Mouse (Mus musculus) midbrain, postnatal 0 days (tissue): ENCODE measurements at regions not wholly inside any gene's neighbourhood (a gene's known extent, or its start where the extent isn't known, plus 50 kb on each side); places are given as distances from the start of the nearest gene placed in this dataset.

Source experiments
- ATAC-seq: fragments of 200-750 bp; cut with Nextera tagmentation; 2 replicates; pipeline ENCODE4 v1.8.0; 2017; ENCODE audit warnings: moderate number of reproducible peaks, mild to moderate bottlenecking, moderate TSS enrichment, moderate library complexity; ENCODE audit not compliant: low FRiP score
- DNase-seq: peaks from one replicate; pipeline ENCODE4 v3.0.0-alpha.2; 2015; ENCODE audit warnings: low spot score
- H3K27ac ChIP-seq: fragments of 300-500 bp; sonication (generic); 2 replicates; pipeline ENCODE4 v1.5.1; 2014; ENCODE audit warnings: low read depth, mild to moderate bottlenecking, low read length, mixed read lengths
- H3K27me3 ChIP-seq: fragments of 300-500 bp; sonication (generic); 2 replicates; pipeline ENCODE4 v1.6.1; 2014; ENCODE audit warnings: low read length, control low read depth, mixed read lengths; ENCODE audit not compliant: insufficient read depth
- H3K36me3 ChIP-seq: fragments of 300-500 bp; sonication (generic); 2 replicates; pipeline ENCODE4 v1.6.1; 2014; ENCODE audit warnings: low read length, control low read depth, mixed read lengths; ENCODE audit not compliant: insufficient read depth
- H3K4me1 ChIP-seq: fragments of 300-500 bp; sonication (generic); 2 replicates; pipeline ENCODE4 v1.6.1; 2014; ENCODE audit warnings: mild to moderate bottlenecking, control low read depth, antibody characterized with exemption, low read length, mixed read lengths; ENCODE audit not compliant: insufficient read depth
- H3K4me2 ChIP-seq: fragments of 300-500 bp; sonication (generic); 2 replicates; pipeline ENCODE4 v1.6.1; 2014; ENCODE audit warnings: low read depth, mild to moderate bottlenecking, low read length, mixed read lengths; ENCODE audit not compliant: poor library complexity, severe bottlenecking
- H3K4me3 ChIP-seq: fragments of 300-500 bp; sonication (generic); 2 replicates; pipeline ENCODE4 v1.5.1; 2014; ENCODE audit warnings: low read depth, mild to moderate bottlenecking, low read length, moderate library complexity
- H3K9ac ChIP-seq: fragments of 300-500 bp; sonication (generic); replicated peaks from 2 replicates; pipeline ENCODE4 v1.6.1; 2014; ENCODE audit warnings: mild to moderate bottlenecking, low read length, moderate library complexity, mixed read lengths; ENCODE audit not compliant: poor library complexity, severe bottlenecking
- H3K9me3 ChIP-seq: fragments of 300-500 bp; sonication (generic); 2 replicates; pipeline ENCODE4 v1.6.1; 2016; ENCODE audit warnings: low read length, control low read depth
- CTCF ChIP-seq: IDR thresholded peaks from 2 replicates; pipeline ENCODE4 v1.5.1; 2016; ENCODE audit warnings: antibody characterized with exemption, mild to moderate bottlenecking
- WGBS: fragments of 180-500 bp; shearing (Covaris S2); extraction: QIAGEN DNeasy Blood & Tissue Kit; methylation state at CpG from one replicate; pipeline ENCODE4 v1.1.7; 2014; 5-methylcytosine and 5-hydroxymethylcytosine counted together

GRCm38 (mm10) chr16:30818541-30819120, 219.1 kb downstream of the Fam43a start:
- H3K27ac ChIP-seq, result no peak overlapping the region
- no peak for TF ChIP-seq CTCF
- no peak for ATAC-seq
- H3K36me3 ChIP-seq, result no peaks in the 10 kb centered on the region
- H3K4me3 ChIP-seq, result no peak overlapping the region
- H3K9me3 ChIP-seq, result no peaks in the 10 kb centered on the region
- DNase-seq, result no peak
- WGBS, result 76% methylated on average over 5 of the region's 5 CpGs
- H3K9ac ChIP-seq, result no peak overlapping the region
- no peaks in the 10 kb centered on the region for H3K27me3 ChIP-seq
- H3K4me1 ChIP-seq, result peaks cover 9% of the 10 kb centered on the region
- H3K4me2 ChIP-seq, result no peak overlapping the region

- Histone ChIP-seq H3K9ac (no peak overlapping the region), H3K4me1 (peaks cover 9% of the 10 kb centered on the region), H3K4me2 (no peak overlapping the region), H3K9me3 (no peaks in the 10 kb centered on the region), H3K4me3 (no peak overlapping the region), H3K27ac (no peak overlapping the region), H3K36me3 (no peaks in the 10 kb centered on the region), H3K27me3 (no peaks in the 10 kb centered on the region)
- 88% methylated on average over 4 of the region's 4 CpGs for WGBS
- TF ChIP-seq CTCF, result no peak
- no peak for ATAC-seq
- no peak for DNase-seq
Observed at GRCm38 (mm10) chr16:30819342-30819741, 219.8 kb downstream of the Fam43a start.

GRCm38 (mm10) chr16:30820234-30820633, 220.7 kb downstream of the Fam43a start:
- Histone ChIP-seq H3K9ac (no peak overlapping the region), H3K4me1 (peaks cover 9% of the 10 kb centered on the region), H3K4me3 (no peak overlapping the region), H3K4me2 (no peak overlapping the region), H3K27me3 (no peaks in the 10 kb centered on the region), H3K27ac (no peak overlapping the region), H3K9me3 (no peaks in the 10 kb centered on the region), H3K36me3 (no peaks in the 10 kb centered on the region)
- TF ChIP-seq CTCF, result no peak
- WGBS, result 93% methylated on average over 3 of the region's 3 CpGs
- no peak for ATAC-seq
- no peak for DNase-seq

GRCm38 (mm10) chr16:30820761-30821160, 221.2 kb downstream of the Fam43a start:
- H3K9me3 ChIP-seq, result no peaks in the 10 kb centered on the region
- H3K9ac ChIP-seq, result no peak overlapping the region
- no peaks in the 10 kb centered on the region for H3K27me3 ChIP-seq
- H3K4me3 ChIP-seq, result no peak overlapping the region
- DNase-seq (no peak), ATAC-seq (no peak)
- H3K27ac ChIP-seq, result no peak overlapping the region
- no peak overlapping the region for H3K4me2 ChIP-seq
- WGBS, result 79% methylated on average over 4 of the region's 4 CpGs
- TF ChIP-seq CTCF, result no peak
- peaks cover 9% of the 10 kb centered on the region for H3K4me1 ChIP-seq
- H3K36me3 ChIP-seq, result no peaks in the 10 kb centered on the region

- WGBS, result 10% methylated on average over 17 of the region's 17 CpGs
- peaks cover 9% of the 10 kb centered on the region for H3K4me1 ChIP-seq
- H3K9me3 ChIP-seq, result no peaks in the 10 kb centered on the region
- no peak overlapping the region for H3K4me3 ChIP-seq
- H3K9ac ChIP-seq, result no peak overlapping the region
- ATAC-seq (0 out of 2 replicates have a peak, but pooled peaks have one; percentile 41), DNase-seq (peak; percentile 71)
- peak overlapping the region; percentile 38 for H3K4me2 ChIP-seq
- no peaks in the 10 kb centered on the region for H3K36me3 ChIP-seq
- H3K27ac ChIP-seq, result no peak overlapping the region
- no peaks in the 10 kb centered on the region for H3K27me3 ChIP-seq
- no peak for TF ChIP-seq CTCF
Observed at GRCm38 (mm10) chr16:30821191-30821910, 221.8 kb downstream of the Fam43a start.

- no peak overlapping the region for H3K4me3 ChIP-seq
- no peak overlapping the region for H3K9ac ChIP-seq
- H3K27ac ChIP-seq, result no peak overlapping the region
- H3K9me3 ChIP-seq, result no peaks in the 10 kb centered on the region
- 74% methylated on average over 13 of the region's 13 CpGs for WGBS
- no peaks in the 10 kb centered on the region for H3K36me3 ChIP-seq
- H3K4me1 ChIP-seq, result peaks cover 9% of the 10 kb centered on the region
- ATAC-seq (no peak), DNase-seq (peak; percentile 26)
- no peak overlapping the region for H3K4me2 ChIP-seq
- no peaks in the 10 kb centered on the region for H3K27me3 ChIP-seq
- no peak for TF ChIP-seq CTCF
Observed at GRCm38 (mm10) chr16:30821911-30822578, 222.5 kb downstream of the Fam43a start.
